Mouse (Mus musculus) liver, adult (tissue): ENCODE measurements around the gene A630089N07Rik.
"Not testable (repeated sequence)": the region's sequence is repeated elsewhere in the genome, so short reads cannot be mapped to it uniquely, and the experiment has no call there.

Experiments
- GATA4 ChIP-seq: IDR thresholded peaks from 2 replicates; pipeline ENCODE4 v1.6.1; 2014; ENCODE audit warnings: mild to moderate bottlenecking, low read length; ENCODE audit not compliant: insufficient replicate concordance

The A630089N07Rik gene

GRCm38 (mm10) chr16:98081889-98082818 is at the start of gene A630089N07Rik:
Gene A630089N07Rik (minus strand): TSS chr16:98082450.
- TF ChIP-seq GATA4 = not testable (repeated sequence)

GRCm38 (mm10) chr16:98107109-98107508 is 24.9 kb upstream of the A630089N07Rik start:
- TF ChIP-seq GATA4 = no peak

- no peak for TF ChIP-seq GATA4
Measured at GRCm38 (mm10) chr16:98041676-98042075, 40.6 kb downstream of the A630089N07Rik start.

- TF ChIP-seq GATA4 = no peak
Measured at GRCm38 (mm10) chr16:98022657-98023345, 59.4 kb downstream of the A630089N07Rik start.

GRCm38 (mm10) chr16:98022081-98022480 is 60.2 kb downstream of the A630089N07Rik start:
- no peak for TF ChIP-seq GATA4

- no peak for TF ChIP-seq GATA4
Measured at GRCm38 (mm10) chr16:97996616-97997382, 85.5 kb downstream of the A630089N07Rik start, which contains the start of gene B230307C23Rik. Gene B230307C23Rik (plus strand): TSS chr16:97997315.

GRCm38 (mm10) chr16:97995849-97996615 is 86.2 kb downstream of the A630089N07Rik start:
- peak; percentile 37; the same call in 1 of the 2 replicates for TF ChIP-seq GATA4

- TF ChIP-seq GATA4 = no peak
Measured at GRCm38 (mm10) chr16:97991517-97991916, 90.7 kb downstream of the A630089N07Rik start.

GRCm38 (mm10) chr16:97984589-97984988 is 97.7 kb downstream of the A630089N07Rik start:
- TF ChIP-seq GATA4 = no peak

GRCm38 (mm10) chr16:97981362-97981761 is 100.9 kb downstream of the A630089N07Rik start:
- TF ChIP-seq GATA4 = no peak

GRCm38 (mm10) chr16:97977722-97978121 is 104.5 kb downstream of the A630089N07Rik start:
- no peak for TF ChIP-seq GATA4

GRCm38 (mm10) chr16:97977277-97977676 is 105.0 kb downstream of the A630089N07Rik start:
- no peak for TF ChIP-seq GATA4

GRCm38 (mm10) chr16:97963956-97964540 is 118.2 kb downstream of the A630089N07Rik start:
- TF ChIP-seq GATA4 = no peak

GRCm38 (mm10) chr16:97962151-97962948 is 119.9 kb downstream of the A630089N07Rik start, which contains the start of the genes C2cd2 and Zbtb21:
Gene C2cd2 (minus strand): TSS chr16:97962598.
Gene Zbtb21 (minus strand): TSS chr16:97962622.
- TF ChIP-seq GATA4 = no peak; the same call in 1 of the 2 replicates
